Mouse (Mus musculus) forebrain, postnatal 0 days (tissue): ENCODE data around the gene Vps11. TPM values are rescaled to one million over a fixed set of nuclear protein-coding genes. Genes with fewer than 3 reads are reported as not detected.
A peak's percentile ranks its signal among the peaks of the same experiment; 100 is the strongest.

ENCODE experiments used
- ATAC-seq: fragments of 200-750 bp; cut with Nextera tagmentation; 2 replicates; pipeline ENCODE4 v1.8.0; 2017; ENCODE audit warnings: mild to moderate bottlenecking, moderate library complexity
- DNase-seq: peaks from one replicate; pipeline ENCODE4 v3.0.0-alpha.2; 2015
- H3K27ac ChIP-seq: fragments of 300-500 bp; sonication (generic); 2 replicates; pipeline ENCODE4 v1.5.1; 2014; ENCODE audit warnings: low read depth, mild to moderate bottlenecking, antibody characterized with exemption, low read length, moderate library complexity, mixed read lengths
- H3K27me3 ChIP-seq: fragments of 300-500 bp; sonication (generic); 2 replicates; pipeline ENCODE4 v1.6.1; 2014; ENCODE audit warnings: mild to moderate bottlenecking, low read length, mixed read lengths; ENCODE audit not compliant: insufficient read depth
- H3K36me3 ChIP-seq: fragments of 300-500 bp; sonication (generic); 2 replicates; pipeline ENCODE4 v1.6.1; 2014; ENCODE audit warnings: mild to moderate bottlenecking, moderate library complexity; ENCODE audit not compliant: insufficient read depth
- H3K4me1 ChIP-seq: fragments of 300-500 bp; sonication (generic); 2 replicates; pipeline ENCODE4 v1.6.1; 2014; ENCODE audit warnings: antibody characterized with exemption; ENCODE audit not compliant: insufficient read depth
- H3K4me2 ChIP-seq: fragments of 300-500 bp; sonication (generic); 2 replicates; pipeline ENCODE4 v1.6.1; 2014; ENCODE audit warnings: low read depth, mild to moderate bottlenecking, moderate library complexity
- H3K4me3 ChIP-seq: fragments of 300-500 bp; sonication (generic); 2 replicates; pipeline ENCODE4 v1.5.1; 2014; ENCODE audit warnings: low read depth, low read length, mixed read lengths
- H3K9ac ChIP-seq: fragments of 300-500 bp; sonication (generic); 2 replicates; pipeline ENCODE4 v1.6.1; 2014; ENCODE audit warnings: mild to moderate bottlenecking
- H3K9me3 ChIP-seq: fragments of 300-500 bp; sonication (generic); 2 replicates; pipeline ENCODE4 v1.6.1; 2016; ENCODE audit warnings: low read length
- CTCF ChIP-seq: sonication (generic); IDR thresholded peaks from 2 replicates; pipeline ENCODE4 v1.5.1; 2016; ENCODE audit warnings: antibody characterized with exemption, control low read depth, low read depth
- WGBS: fragments of 180-500 bp; shearing (Covaris S2); extraction: QIAGEN DNeasy Blood & Tissue Kit; methylation state at CpG from one replicate; pipeline ENCODE4 v1.1.7; 2014; 5-methylcytosine and 5-hydroxymethylcytosine counted together
- polyA plus RNA-seq: library from polyadenylated mRNA; unstranded; fragments of >200 nt; fragmentation: Nextera tagmentation; extraction: Ambion mirVana; gene quantifications from 2 replicates; pipeline ENCODE4 v1.2.1, GENCODE M21; 2015
- total RNA-seq: library from RNA; depleted of rRNA; stranded (reverse); fragments of >200 nt; gene quantifications from 2 replicates; pipeline ENCODE4 v1.2.3, GENCODE M21; 2014

The Vps11 gene
- total and polyA plus RNA-seq, 2 experiments from 2014 or later: 39.1 to 39.9 TPM

GRCm38 (mm10) chr9:44336093-44336406 lies 25.4 kb downstream of the Vps11 start:
- peaks cover 19% of the 10 kb centered on the region for H3K36me3 ChIP-seq
- no peaks in the 10 kb centered on the region for H3K9me3 ChIP-seq
- peak overlapping the region; percentile 66 for H3K4me2 ChIP-seq
- H3K9ac ChIP-seq: peak overlapping the region; percentile 78
- WGBS: under 1% methylated on average over 5 of the region's 5 CpGs
- DNase-seq: no peak
- peak overlapping the region; percentile 73 for H3K4me3 ChIP-seq
- no peak for TF ChIP-seq CTCF
- H3K4me1 ChIP-seq: peaks cover 6% of the 10 kb centered on the region; the same call in 1 of the 2 replicates
- no peak for ATAC-seq
- no peaks in the 10 kb centered on the region for H3K27me3 ChIP-seq
- H3K27ac ChIP-seq: no peak overlapping the region

DNA sequence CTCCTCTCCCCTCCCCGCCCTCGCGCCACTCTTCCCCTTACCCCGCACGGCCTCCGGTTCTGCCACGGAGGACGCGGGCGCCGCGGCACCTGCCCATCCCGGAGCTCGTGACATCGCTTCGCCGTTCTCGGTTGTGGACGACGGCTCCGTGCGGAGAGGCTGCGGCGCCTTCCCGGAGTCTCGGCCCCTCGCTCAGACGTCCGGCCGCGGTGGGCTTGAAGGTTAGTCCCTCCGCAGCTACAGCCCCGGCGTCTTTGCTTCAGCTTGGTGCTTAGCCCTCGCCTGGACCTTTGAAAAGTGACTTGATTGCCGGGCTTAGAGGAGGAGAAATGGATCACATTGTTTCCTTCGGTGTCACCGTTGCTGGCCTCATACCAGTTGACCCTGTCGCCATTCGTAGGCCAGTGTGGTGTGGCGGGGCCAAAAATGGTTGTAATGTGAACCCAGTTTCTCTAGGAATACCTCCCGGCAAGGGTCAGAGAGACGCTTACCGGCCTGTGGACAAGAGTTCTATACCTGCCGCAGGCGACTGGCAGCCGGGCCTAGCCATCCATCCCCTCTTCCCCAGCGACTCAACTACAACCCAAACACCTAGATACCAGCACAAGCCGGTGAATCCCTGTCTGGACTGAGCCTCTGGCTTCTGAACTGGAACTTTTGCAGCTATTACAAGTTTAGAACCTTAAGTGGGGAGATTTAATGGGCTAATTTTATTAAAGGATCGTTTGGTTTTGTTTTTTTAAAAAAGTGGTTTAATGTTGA lies 26.0 kb downstream of the Vps11 start:
- WGBS: 3% methylated on average over 48 of the region's 50 CpGs
- peak overlapping the region; percentile 85 for H3K27ac ChIP-seq
- no peak; the same call in 1 of the 2 replicates for ATAC-seq
- H3K36me3 ChIP-seq: peaks cover 23% of the 10 kb centered on the region
- no peaks in the 10 kb centered on the region for H3K9me3 ChIP-seq
- no peaks in the 10 kb centered on the region for H3K27me3 ChIP-seq
- peak; percentile 21 for DNase-seq
- H3K4me2 ChIP-seq: peak overlapping the region; percentile 66
- H3K9ac ChIP-seq: peak overlapping the region; percentile 78
- peaks cover 6% of the 10 kb centered on the region; the same call in 1 of the 2 replicates for H3K4me1 ChIP-seq
- no peak for TF ChIP-seq CTCF
- peak overlapping the region; percentile 73 for H3K4me3 ChIP-seq

GRCm38 (mm10) chr9:44334396-44335330 lies 26.8 kb downstream of the Vps11 start, which contains the start of gene H2afx:
Gene H2afx, plus strand, starts transcription at chr9:44334694.
- DNase-seq: peak; percentile 99
- H3K27me3 ChIP-seq: no peaks in the 10 kb centered on the region
- TF ChIP-seq CTCF: peak; percentile 68
- 1% methylated on average over 91 of the region's 91 CpGs for WGBS
- peak within 1 kb of the TSS; percentile 85 for H3K27ac ChIP-seq
- peak; percentile 97 for ATAC-seq
- peak within 1 kb of the TSS; percentile 73 for H3K4me3 ChIP-seq
- peak within 1 kb of the TSS; percentile 66 for H3K4me2 ChIP-seq
- peaks cover 6% of the 10 kb centered on the region; the same call in 1 of the 2 replicates for H3K4me1 ChIP-seq
- peaks cover 29% of the 10 kb centered on the region for H3K36me3 ChIP-seq
- peak within 1 kb of the TSS; percentile 78 for H3K9ac ChIP-seq
- no peaks in the 10 kb centered on the region for H3K9me3 ChIP-seq

GRCm38 (mm10) chr9:44332918-44333638 lies 28.4 kb downstream of the Vps11 start:
- ATAC-seq: no peak
- TF ChIP-seq CTCF: no peak
- H3K27me3 ChIP-seq: no peaks in the 10 kb centered on the region
- H3K36me3 ChIP-seq: peaks cover 36% of the 10 kb centered on the region
- H3K4me3 ChIP-seq: no peak overlapping the region
- H3K9me3 ChIP-seq: no peaks in the 10 kb centered on the region
- H3K4me2 ChIP-seq: no peak overlapping the region
- H3K4me1 ChIP-seq: peaks cover 6% of the 10 kb centered on the region; the same call in 1 of the 2 replicates
- no peak for DNase-seq
- 93% methylated on average over 13 of the region's 13 CpGs for WGBS
- H3K9ac ChIP-seq: no peak overlapping the region
- no peak overlapping the region for H3K27ac ChIP-seq

DNA sequence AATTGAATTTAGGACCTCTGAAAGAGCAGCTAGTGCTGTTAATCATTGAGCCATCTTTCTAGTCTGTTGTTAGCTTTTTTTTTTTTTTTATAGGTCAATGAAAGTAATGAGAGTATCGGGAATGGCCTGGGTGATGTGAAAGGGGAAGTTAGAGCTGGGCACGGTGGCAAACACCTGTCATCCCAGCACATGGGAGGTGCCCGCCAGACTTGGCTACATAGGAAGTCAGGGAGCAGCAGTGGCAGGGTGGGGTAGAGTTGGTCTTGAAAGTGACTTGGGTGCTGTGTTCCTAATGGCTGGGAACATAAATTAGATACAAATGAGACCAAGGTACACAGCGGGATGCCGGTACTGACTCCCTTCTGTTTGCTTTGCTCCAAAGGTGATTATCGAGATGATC lies 30.7 kb downstream of the Vps11 start:
- Histone ChIP-seq H3K9ac (no peak overlapping the region), H3K27ac (no peak overlapping the region), H3K4me2 (no peak overlapping the region), H3K9me3 (no peaks in the 10 kb centered on the region), H3K36me3 (peaks cover 36% of the 10 kb centered on the region), H3K4me1 (0 out of 2 replicates have a peak, but pooled peaks cover 10% of the 10 kb centered on the region), H3K4me3 (no peak overlapping the region), H3K27me3 (no peaks in the 10 kb centered on the region)
- ATAC-seq: no peak
- DNase-seq: no peak
- 96% methylated on average over 6 of the region's 6 CpGs for WGBS
- TF ChIP-seq CTCF: no peak

- ATAC-seq: no peak
- Histone ChIP-seq H3K4me1 (0 out of 2 replicates have a peak, but pooled peaks cover 11% of the 10 kb centered on the region), H3K9ac (no peak overlapping the region), H3K27me3 (no peaks in the 10 kb centered on the region), H3K27ac (no peak overlapping the region), H3K4me3 (peak overlapping the region; percentile 79), H3K36me3 (peaks cover 25% of the 10 kb centered on the region), H3K9me3 (no peaks in the 10 kb centered on the region), H3K4me2 (peak overlapping the region; percentile 85)
- 88% methylated on average over 5 of the region's 5 CpGs for WGBS
- DNase-seq: no peak
- no peak for TF ChIP-seq CTCF
Observed at GRCm38 (mm10) chr9:44327926-44328325, 33.5 kb downstream of the Vps11 start.
